Mouse (Mus musculus) CH12.LX (cell line): Measurements from ENCODE around the gene Ski. TPM values are rescaled to one million over a fixed set of nuclear protein-coding genes. Genes with fewer than 3 reads are reported as not detected.
A peak's percentile ranks its signal among the peaks of the same experiment; 100 is the strongest.

ENCODE experiments used
- DNase-seq: peaks from one replicate; pipeline ENCODE4 v3.0.0-alpha.2; 2013; ENCODE audit errors: extremely low read depth
- H3K27ac ChIP-seq: 2 replicates; pipeline ENCODE4 v1.5.1; 2012; ENCODE audit warnings: low read depth, mild to moderate bottlenecking, control low read depth, moderate library complexity; ENCODE audit not compliant: insufficient read depth
- H3K27me3 ChIP-seq: replicated peaks from 2 replicates; pipeline ENCODE3; 2012; ENCODE audit warnings: inconsistent platforms
- H3K36me3 ChIP-seq, 2 experiments: replicated peaks in 1 of 2; 2 replicates each; pipeline versions ENCODE3 to v1.6.1; 2012; ENCODE audit warnings: inconsistent platforms in 1 of 2, low read length in 1 of 2, mild to moderate bottlenecking in 1 of 2, mixed read lengths in 1 of 2, moderate library complexity in 1 of 2; ENCODE audit not compliant: control insufficient read depth in 1 of 2, insufficient read depth in 1 of 2
- H3K4me1 ChIP-seq, 2 experiments: 2 replicates each; pipeline ENCODE4 v1.6.1; 2012; ENCODE audit warnings: inconsistent platforms in 1 of 2, moderate library complexity in 1 of 2; ENCODE audit not compliant: insufficient read depth in 2 of 2, control insufficient read depth in 1 of 2
- H3K4me2 ChIP-seq: 2 replicates; pipeline ENCODE4 v1.6.1; 2012; ENCODE audit warnings: low read depth, mild to moderate bottlenecking, control low read depth; ENCODE audit not compliant: poor library complexity, insufficient read depth, severe bottlenecking
- H3K4me3 ChIP-seq, 3 experiments: fragments of 150-350 bp in 1 of 3; sonication (generic) in 1 of 3; replicated peaks in 1 of 3; 2 replicates each; pipeline versions ENCODE3 to v1.5.1; 2011 to 2012; ENCODE audit warnings: low read depth in 2 of 3, low read length in 2 of 3, mild to moderate bottlenecking in 2 of 3, moderate library complexity in 2 of 3, control low read depth in 1 of 3, improper control_type of control experiment in 1 of 3, inconsistent platforms in 1 of 3, mixed read lengths in 1 of 3; ENCODE audit not compliant: poor library complexity in 1 of 3
- H3K79me2 ChIP-seq: replicated peaks from 2 replicates; pipeline ENCODE4 v1.6.1; 2012; ENCODE audit warnings: mild to moderate bottlenecking, moderate library complexity; ENCODE audit not compliant: control insufficient read depth, poor library complexity, insufficient read depth, severe bottlenecking; ENCODE audit errors: extremely low read depth
- H3K9ac ChIP-seq: 2 replicates; pipeline ENCODE4 v1.6.1; 2012; ENCODE audit warnings: low read depth, mild to moderate bottlenecking, control low read depth, moderate library complexity; ENCODE audit not compliant: insufficient read depth
- H3K9me3 ChIP-seq: replicated peaks from 2 replicates; pipeline ENCODE3; 2012; ENCODE audit warnings: low read length, inconsistent platforms, mixed read lengths
- CHD1 ChIP-seq: IDR thresholded peaks from 2 replicates; pipeline ENCODE4 v1.6.1; 2012; ENCODE audit warnings: low read depth, low read length, improper control_type of control experiment, inconsistent platforms
- CHD2 ChIP-seq: IDR thresholded peaks from 2 replicates; pipeline ENCODE4 v1.6.1; 2011; ENCODE audit warnings: low read length, improper control_type of control experiment
- CTCF ChIP-seq, 2 experiments: IDR thresholded peaks in 1 of 2; conservative IDR thresholded peaks in 1 of 2; 2 replicates each; pipeline ENCODE4 v1.5.1; 2011 to 2012; ENCODE audit warnings: low read depth in 2 of 2, low read length in 2 of 2, improper control_type of control experiment in 1 of 2, inconsistent platforms in 1 of 2, mild to moderate bottlenecking in 1 of 2, moderate library complexity in 1 of 2
- E2F4 ChIP-seq: IDR thresholded peaks from 2 replicates; pipeline ENCODE4 v1.6.1; 2011; ENCODE audit warnings: low read depth, low read length, improper control_type of control experiment; ENCODE audit not compliant: insufficient replicate concordance
- ELF1 ChIP-seq: IDR thresholded peaks from 2 replicates; pipeline ENCODE4 v1.6.1; 2014; ENCODE audit warnings: low read depth, mild to moderate bottlenecking, inconsistent platforms, low read length, improper control_type of control experiment
- EP300 ChIP-seq: IDR thresholded peaks from 2 replicates; pipeline ENCODE4 v1.6.1; 2011; ENCODE audit warnings: low read length, improper control_type of control experiment
- ETS1 ChIP-seq: conservative IDR thresholded peaks from 2 replicates; pipeline ENCODE4 v1.6.1; 2012; ENCODE audit warnings: low read depth, mild to moderate bottlenecking, inconsistent platforms, low read length, improper control_type of control experiment, moderate library complexity
- GABPA ChIP-seq: IDR thresholded peaks from 2 replicates; pipeline ENCODE4 v1.6.1; 2012; ENCODE audit warnings: low read depth, low read length, improper control_type of control experiment, inconsistent platforms; ENCODE audit not compliant: insufficient replicate concordance
- IRF4 ChIP-seq: IDR thresholded peaks from 2 replicates; pipeline ENCODE4 v1.6.1; 2014; ENCODE audit warnings: low read depth, mild to moderate bottlenecking, inconsistent platforms, low read length, improper control_type of control experiment
- JUN ChIP-seq: IDR thresholded peaks from 2 replicates; pipeline ENCODE4 v1.6.1; 2011; ENCODE audit warnings: low read depth, mild to moderate bottlenecking, low read length, improper control_type of control experiment, moderate library complexity; ENCODE audit not compliant: insufficient read depth
- JUND ChIP-seq: conservative IDR thresholded peaks from 2 replicates; pipeline ENCODE4 v1.6.1; 2011; ENCODE audit warnings: low read depth, low read length, improper control_type of control experiment
- KAT2A ChIP-seq: IDR thresholded peaks from 2 replicates; pipeline ENCODE4 v1.6.1; 2012; ENCODE audit warnings: low read length, improper control_type of control experiment, inconsistent platforms; ENCODE audit not compliant: insufficient replicate concordance
- MAFK ChIP-seq: IDR thresholded peaks from 2 replicates; pipeline ENCODE4 v1.6.1; 2011; ENCODE audit warnings: low read length, improper control_type of control experiment; ENCODE audit not compliant: insufficient replicate concordance
- MAX ChIP-seq: IDR thresholded peaks from 2 replicates; pipeline ENCODE4 v1.6.1; 2011; ENCODE audit warnings: low read length, improper control_type of control experiment
- MEF2A ChIP-seq: IDR thresholded peaks from 2 replicates; pipeline ENCODE4 v1.6.1; 2014; ENCODE audit warnings: low read depth, mild to moderate bottlenecking, inconsistent platforms, low read length, improper control_type of control experiment, borderline replicate concordance
- MYC ChIP-seq: IDR thresholded peaks from 2 replicates; pipeline ENCODE4 v1.6.1; 2011; ENCODE audit warnings: low read depth, mild to moderate bottlenecking, improper control_type of control experiment, low read length
- NELFE ChIP-seq: IDR thresholded peaks from 2 replicates; pipeline ENCODE4 v1.6.1; 2011; ENCODE audit warnings: low read depth, low read length, improper control_type of control experiment
- NRF1 ChIP-seq: IDR thresholded peaks from 2 replicates; pipeline ENCODE4 v1.6.1; 2014; ENCODE audit warnings: low read depth, mild to moderate bottlenecking, inconsistent platforms, low read length, improper control_type of control experiment, moderate library complexity
- POLR2A ChIP-seq: IDR thresholded peaks from 2 replicates; pipeline ENCODE4 v1.6.1; 2011; ENCODE audit warnings: low read depth, mild to moderate bottlenecking, improper control_type of control experiment, low read length
- POLR2AphosphoS2 ChIP-seq: IDR thresholded peaks from 2 replicates; pipeline ENCODE4 v1.6.1; 2011; ENCODE audit warnings: low read depth, low read length, improper control_type of control experiment
- RAD21 ChIP-seq: IDR thresholded peaks from 2 replicates; pipeline ENCODE4 v1.6.1; 2011; ENCODE audit warnings: low read depth, mild to moderate bottlenecking, low read length, improper control_type of control experiment, moderate library complexity
- RCOR1 ChIP-seq: conservative IDR thresholded peaks from 2 replicates; pipeline ENCODE4 v1.6.1; 2012; ENCODE audit warnings: low read depth, mild to moderate bottlenecking, inconsistent platforms, low read length, improper control_type of control experiment
- SMC3 ChIP-seq: IDR thresholded peaks from 2 replicates; pipeline ENCODE4 v1.6.1; 2011; ENCODE audit warnings: low read depth, low read length, improper control_type of control experiment
- TBP ChIP-seq: conservative IDR thresholded peaks from 2 replicates; pipeline ENCODE4 v1.6.1; 2011; ENCODE audit warnings: low read depth, low read length, improper control_type of control experiment
- TCF12 ChIP-seq: IDR thresholded peaks from 2 replicates; pipeline ENCODE4 v1.6.1; 2014; ENCODE audit warnings: low read depth, mild to moderate bottlenecking, inconsistent platforms, low read length, improper control_type of control experiment
- USF1 ChIP-seq: IDR thresholded peaks from 2 replicates; pipeline ENCODE4 v1.6.1; 2014; ENCODE audit warnings: low read depth, mild to moderate bottlenecking, inconsistent platforms, low read length, improper control_type of control experiment
- USF2 ChIP-seq: conservative IDR thresholded peaks from 2 replicates; pipeline ENCODE4 v1.6.1; 2011; ENCODE audit warnings: low read depth, low read length, improper control_type of control experiment
- ZC3H11A ChIP-seq: IDR thresholded peaks from 2 replicates; pipeline ENCODE4 v1.6.1; 2012; ENCODE audit warnings: low read depth, mild to moderate bottlenecking, inconsistent platforms, low read length, improper control_type of control experiment
- ZKSCAN1 ChIP-seq: IDR thresholded peaks from 2 replicates; pipeline ENCODE4 v1.6.1; 2012; ENCODE audit warnings: low read depth, inconsistent platforms, low read length, improper control_type of control experiment, borderline replicate concordance
- ZMIZ1 ChIP-seq: IDR thresholded peaks from 2 replicates; pipeline ENCODE4 v1.6.1; 2012; ENCODE audit warnings: low read depth, mild to moderate bottlenecking, inconsistent platforms, low read length, improper control_type of control experiment
- ZNF384 ChIP-seq: IDR thresholded peaks from 2 replicates; pipeline ENCODE4 v1.6.1; 2012; ENCODE audit warnings: low read depth, low read length, improper control_type of control experiment, inconsistent platforms
- dilution Hi-C: fragments of 300-500 bp; cut with MboI; formaldehyde crosslinking; loops from 2 replicates; pipeline ENCODE4 v1.14.3; 2020; ENCODE audit warnings: low sequenced_read_pairs; ENCODE audit not compliant: extremely low pct_unique_long_range_greater_than_20kb, extremely low pct_ligation_motif_present
- in situ Hi-C: fragments of 300-500 bp; cut with MboI; formaldehyde crosslinking; loops from 3 replicates; pipeline ENCODE4 v1.14.3; 2019; ENCODE audit warnings: low sequenced_read_pairs, low pct_ligation_motif_present, low pct_unique_long_range_greater_than_20kb, mixed read lengths
- polyA plus RNA-seq: library from polyadenylated mRNA; unstranded; fragments of >175 nt; gene quantifications from 2 replicates; pipeline ENCODE4 v1.2.1, GENCODE M21; 2012; ENCODE audit warnings: low read depth; ENCODE audit not compliant: insufficient read length
- total RNA-seq, 2 experiments: library from RNA; depleted of rRNA; stranded (reverse); fragments of 300-350 nt in 1 of 2; fragments of >200 nt in 1 of 2; gene quantifications; 2 replicates each; pipeline ENCODE4 v1.2.3; 2012 to 2014

The Ski gene
- total and polyA plus RNA-seq, 3 experiments, result 4.1 to 17.9 (median 10.1) TPM

- no peak for TF ChIP-seq JUND
- TF ChIP-seq SMC3, result no peak
- TF ChIP-seq CTCF (conservative IDR thresholded peaks at IDR 0.05 in 1 of 2, IDR thresholded peaks at IDR 0.05 in 1 of 2; ENCODE audit: low read depth in 2 of 2, low read length in 2 of 2), result no peak
- TF ChIP-seq NRF1, result no peak
- TF ChIP-seq JUN, result no peak
- no peak for TF ChIP-seq NELFE
- peak; percentile 60 for TF ChIP-seq MAX
- no peak for TF ChIP-seq CHD2
- no peak for TF ChIP-seq POLR2AphosphoS2
- no peak for TF ChIP-seq IRF4
- no peak; the same call in 1 of the 2 replicates for TF ChIP-seq EP300
These were observed 1.5 kb upstream of the Ski start (continued) for GRCm38 (mm10) chr4:155223594-155224528.

GRCm38 (mm10) chr4:155222841-155223593 lies 625 bp upstream of the Ski start:
- dilution Hi-C loops (no loop called here), in situ Hi-C loops (no loop called here)
- H3K79me2 ChIP-seq, result peaks cover 43% of the 10 kb centered on the region
- peak overlapping the region; percentile 54 for H3K27ac ChIP-seq
- no peaks in the 10 kb centered on the region for H3K9me3 ChIP-seq
- H3K4me1 ChIP-seq, result peaks cover 13 to 29% of the 10 kb centered on the region in 2 experiments
- peak; percentile 90 for DNase-seq
- peak overlapping the region in 2 of 3 experiments; percentile 36 to 92 for H3K4me3 ChIP-seq
- H3K9ac ChIP-seq, result peak overlapping the region; percentile 35; the same call in 1 of the 2 replicates
- H3K27me3 ChIP-seq, result peaks cover 42% of the 10 kb centered on the region
- H3K4me2 ChIP-seq, result peak overlapping the region; percentile 81; the same call in 1 of the 2 replicates
- H3K36me3 ChIP-seq, result peaks cover 0 to 7% of the 10 kb centered on the region in 2 experiments
- TF ChIP-seq NELFE, result peak; percentile 57
- no peak for TF ChIP-seq USF1
- no peak for TF ChIP-seq E2F4
- peak; percentile 57 for TF ChIP-seq RAD21
- TF ChIP-seq ETS1, result no peak; the same call in 1 of the 2 replicates
- peak; percentile 85 for TF ChIP-seq TCF12
- no peak for TF ChIP-seq USF2
- peak in 1 of 2 experiments; percentile 57; a peak in 2 of 4 replicates for TF ChIP-seq CTCF (conservative IDR thresholded peaks at IDR 0.05 in 1 of 2, IDR thresholded peaks at IDR 0.05 in 1 of 2; ENCODE audit: low read depth in 2 of 2, low read length in 2 of 2)
- TF ChIP-seq MAFK, result no peak; the same call in 1 of the 2 replicates
- TF ChIP-seq KAT2A, result peak; percentile 81
- TF ChIP-seq ELF1, result peak; percentile 69; the same call in 1 of the 2 replicates
- TF ChIP-seq MAX, result no peak
- TF ChIP-seq CHD2, result 0 out of 2 replicates have a peak, but pooled peaks have one; percentile 39
- TF ChIP-seq JUN, result no peak
- peak; percentile 56 for TF ChIP-seq SMC3
- TF ChIP-seq POLR2A, result peak; percentile 80
- peak; percentile 67 for TF ChIP-seq MEF2A
- no peak for TF ChIP-seq RCOR1
- 0 out of 2 replicates have a peak, but pooled peaks have one; percentile 1 for TF ChIP-seq ZC3H11A
- peak; percentile 48; the same call in 1 of the 2 replicates for TF ChIP-seq ZMIZ1
- no peak for TF ChIP-seq POLR2AphosphoS2
- no peak for TF ChIP-seq ZNF384
- no peak for TF ChIP-seq GABPA
- TF ChIP-seq MYC, result no peak
- peak; percentile 67 for TF ChIP-seq IRF4
- no peak for TF ChIP-seq JUND
- TF ChIP-seq CHD1, result no peak
- no peak for TF ChIP-seq ZKSCAN1
- no peak for TF ChIP-seq TBP
